Mouse (Mus musculus) liver, embryonic 14.5 days (tissue): ENCODE measurements around the gene Oosp1.

Experiments
- CTCF ChIP-seq: IDR thresholded peaks from 2 replicates; pipeline ENCODE4 v1.5.1; 2016; ENCODE audit warnings: antibody characterized with exemption, low read depth, control low read depth
- EP300 ChIP-seq: IDR thresholded peaks from 2 replicates; pipeline ENCODE4 v1.6.1; 2016; ENCODE audit warnings: antibody characterized with exemption, low read depth

- TF ChIP-seq CTCF (no peak), EP300 (no peak)
Observed at GRCm38 (mm10) chr19:11690839-11691238, at the start of gene Oosp1.
